Mouse (Mus musculus): ENCODE measurements at regions not wholly inside any gene's neighbourhood (a gene's known extent, or its start where the extent isn't known, plus 50 kb on each side); places are given as distances from the start of the nearest gene placed in this dataset.

GRCm38 (mm10) chr13:101883177-101883576 lies 115.2 kb upstream of the Pik3r1 start:
- DNase-seq (ENCODE audit: low read depth, low spot score): no peak

GRCm38 (mm10) chr13:101884752-101885151 lies 116.7 kb upstream of the Pik3r1 start:
- no peak for DNase-seq (ENCODE audit: low read depth, low spot score)

GRCm38 (mm10) chr13:101891473-101891872 lies 123.5 kb upstream of the Pik3r1 start:
- DNase-seq (ENCODE audit: low read depth, low spot score): no peak

GRCm38 (mm10) chr13:101893035-101893600 lies 125.1 kb upstream of the Pik3r1 start:
- DNase-seq (ENCODE audit: low read depth, low spot score): no peak

GRCm38 (mm10) chr13:101895161-101895560 lies 127.1 kb upstream of the Pik3r1 start:
- no peak for DNase-seq (ENCODE audit: low read depth, low spot score)

- DNase-seq (ENCODE audit: low read depth, low spot score): no peak
Observed at GRCm38 (mm10) chr13:101895686-101896085, 127.7 kb upstream of the Pik3r1 start.

GRCm38 (mm10) chr13:101896946-101897345 lies 128.9 kb upstream of the Pik3r1 start:
- no peak for DNase-seq (ENCODE audit: low read depth, low spot score)

- no peak for DNase-seq (ENCODE audit: low read depth, low spot score)
Observed at GRCm38 (mm10) chr13:101902213-101902612, 134.2 kb upstream of the Pik3r1 start.

- DNase-seq (ENCODE audit: low read depth, low spot score): no peak
Observed at GRCm38 (mm10) chr13:101905909-101906676, 138.1 kb upstream of the Pik3r1 start.

- no peak for DNase-seq (ENCODE audit: low read depth, low spot score)
Observed at GRCm38 (mm10) chr13:101909026-101909425, 141.0 kb upstream of the Pik3r1 start.

- DNase-seq (ENCODE audit: low read depth, low spot score): no peak
Observed at GRCm38 (mm10) chr13:101910687-101911086, 142.7 kb upstream of the Pik3r1 start.

GRCm38 (mm10) chr13:101914132-101914531 lies 146.1 kb upstream of the Pik3r1 start:
- DNase-seq (ENCODE audit: low read depth, low spot score): no peak

- no peak for DNase-seq (ENCODE audit: low read depth, low spot score)
Observed at GRCm38 (mm10) chr13:101914691-101915541, 146.9 kb upstream of the Pik3r1 start.

GRCm38 (mm10) chr13:101915542-101915941 lies 147.5 kb upstream of the Pik3r1 start:
- no peak for DNase-seq (ENCODE audit: low read depth, low spot score)

- no peak for DNase-seq (ENCODE audit: low read depth, low spot score)
Observed at GRCm38 (mm10) chr13:101915948-101916594, 148.1 kb upstream of the Pik3r1 start.

GRCm38 (mm10) chr13:101916876-101917275 lies 148.9 kb upstream of the Pik3r1 start:
- DNase-seq (ENCODE audit: low read depth, low spot score): no peak

- DNase-seq (ENCODE audit: low read depth, low spot score): no peak
Observed at GRCm38 (mm10) chr13:101918185-101918584, 150.2 kb upstream of the Pik3r1 start.

GRCm38 (mm10) chr13:101919266-101919665 lies 151.2 kb upstream of the Pik3r1 start:
- DNase-seq (ENCODE audit: low read depth, low spot score): no peak

GRCm38 (mm10) chr13:101920384-101920783 lies 152.4 kb upstream of the Pik3r1 start:
- no peak for DNase-seq (ENCODE audit: low read depth, low spot score)

GRCm38 (mm10) chr13:101924637-101925036 lies 156.6 kb upstream of the Pik3r1 start:
- no peak for DNase-seq (ENCODE audit: low read depth, low spot score)

GRCm38 (mm10) chr13:101931264-101931663 lies 163.2 kb upstream of the Pik3r1 start:
- no peak for DNase-seq (ENCODE audit: low read depth, low spot score)

- DNase-seq (ENCODE audit: low read depth, low spot score): no peak
Observed at GRCm38 (mm10) chr13:101931882-101932281, 163.9 kb upstream of the Pik3r1 start.
